Mouse (Mus musculus) kidney, adult 9 months (tissue): ENCODE results near the gene Sdc1.

Experiments
- DNase-seq: peaks from one replicate; pipeline ENCODE4 v3.0.0; 2022

Gene Sdc1

GRCm38 (mm10) chr12:8770946-8771843, at the start of gene Sdc1:
TSS of gene Sdc1 (plus strand) at chr12:8771323.
- peak; percentile 74 for DNase-seq

GRCm38 (mm10) chr12:8726890-8727289, 44.2 kb upstream of the Sdc1 start:
- no peak for DNase-seq

- peak; percentile 25 for DNase-seq
Observed at GRCm38 (mm10) chr12:8728739-8729138, 42.4 kb upstream of the Sdc1 start.

GRCm38 (mm10) chr12:8753654-8754053, 17.5 kb upstream of the Sdc1 start:
- no peak for DNase-seq

GRCm38 (mm10) chr12:8754116-8754515, 17.0 kb upstream of the Sdc1 start:
- no peak for DNase-seq

- no peak for DNase-seq
Observed at GRCm38 (mm10) chr12:8758029-8758428, 13.1 kb upstream of the Sdc1 start.

GRCm38 (mm10) chr12:8759115-8759514, 12.0 kb upstream of the Sdc1 start:
- DNase-seq = no peak

GRCm38 (mm10) chr12:8759779-8760178, 11.3 kb upstream of the Sdc1 start:
- DNase-seq = no peak

- no peak for DNase-seq
Observed at GRCm38 (mm10) chr12:8760561-8760960, 10.6 kb upstream of the Sdc1 start.

- no peak for DNase-seq
Observed at GRCm38 (mm10) chr12:8761058-8761457, 10.1 kb upstream of the Sdc1 start.

- DNase-seq = peak; percentile 14
Observed at GRCm38 (mm10) chr12:8762667-8763066, 8.5 kb upstream of the Sdc1 start.

GRCm38 (mm10) chr12:8764221-8764930, 6.7 kb upstream of the Sdc1 start:
- DNase-seq = peak; percentile 46

GRCm38 (mm10) chr12:8771844-8772380, 789 bp downstream of the Sdc1 start:
- DNase-seq = no peak

- peak; percentile 28 for DNase-seq
Observed at GRCm38 (mm10) chr12:8772451-8773143, 1.5 kb downstream of the Sdc1 start.

GRCm38 (mm10) chr12:8773336-8773735, 2.2 kb downstream of the Sdc1 start:
- DNase-seq = no peak

GRCm38 (mm10) chr12:8774183-8774582, 3.1 kb downstream of the Sdc1 start:
- no peak for DNase-seq

- no peak for DNase-seq
Observed at GRCm38 (mm10) chr12:8776206-8776605, 5.1 kb downstream of the Sdc1 start.

- no peak for DNase-seq
Observed at GRCm38 (mm10) chr12:8776741-8777140, 5.6 kb downstream of the Sdc1 start.

GRCm38 (mm10) chr12:8778106-8778505, 7.0 kb downstream of the Sdc1 start:
- DNase-seq = no peak

GRCm38 (mm10) chr12:8779851-8780250, 8.7 kb downstream of the Sdc1 start:
- no peak for DNase-seq

GRCm38 (mm10) chr12:8781121-8781520, 10.0 kb downstream of the Sdc1 start:
- no peak for DNase-seq

GRCm38 (mm10) chr12:8781681-8782378, 10.7 kb downstream of the Sdc1 start:
- DNase-seq = peak; percentile 64

GRCm38 (mm10) chr12:8782565-8782964, 11.4 kb downstream of the Sdc1 start:
- DNase-seq = no peak
